Mouse (Mus musculus): ENCODE measurements around the gene Ctnnd2.

- TF ChIP-seq CTCF (conservative IDR thresholded peaks at IDR 0.05; ENCODE audit: insufficient read depth, insufficient read length, low read depth, low read length) (no peak), POLR2A (IDR thresholded peaks at IDR 0.05; ENCODE audit: low read depth, low read length) (no peak)
These were observed 20.2 kb upstream of the Ctnnd2 start for GRCm38 (mm10) chr15:30152176-30152575.
